Mouse (Mus musculus) heart, embryonic 14.5 days (tissue): Measurements from ENCODE around the gene Spdl1. TPM values are rescaled to one million over a fixed set of nuclear protein-coding genes. Genes with fewer than 3 reads are reported as not detected.

Experiments used
- ATAC-seq: fragments of 200-750 bp; cut with Nextera tagmentation; 2 replicates; pipeline ENCODE4 v1.8.0; 2017; ENCODE audit warnings: low read depth, moderate TSS enrichment; ENCODE audit not compliant: insufficient number of reproducible peaks, insufficient read depth, low FRiP score
- H3K27ac ChIP-seq, 2 experiments: fragments of 200-500 bp in 1 of 2; fragments of 300-500 bp in 1 of 2; sonication (generic) in 1 of 2; replicated peaks in 1 of 2; 2 replicates each; pipeline ENCODE4 v1.5.1; 2012 to 2014; ENCODE audit warnings: low read depth in 2 of 2, low read length in 2 of 2, control low read depth in 1 of 2, mild to moderate bottlenecking in 1 of 2, mixed read lengths in 1 of 2; ENCODE audit not compliant: control insufficient read depth in 1 of 2, insufficient read depth in 1 of 2
- H3K27me3 ChIP-seq: fragments of 300-500 bp; sonication (generic); 2 replicates; pipeline ENCODE4 v1.6.1; 2014; ENCODE audit warnings: mild to moderate bottlenecking, low read length, control low read depth; ENCODE audit not compliant: control insufficient read depth, insufficient read depth
- H3K36me3 ChIP-seq: fragments of 300-500 bp; sonication (generic); 2 replicates; pipeline ENCODE4 v1.6.1; 2014; ENCODE audit warnings: mild to moderate bottlenecking, control low read depth, low read length, mixed read lengths; ENCODE audit not compliant: control insufficient read depth, insufficient read depth
- H3K4me1 ChIP-seq, 2 experiments: fragments of 200-500 bp in 1 of 2; fragments of 300-500 bp in 1 of 2; sonication (generic) in 1 of 2; 2 replicates each; pipeline ENCODE4 v1.6.1; 2012 to 2014; ENCODE audit warnings: low read length in 2 of 2, control low read depth in 1 of 2, mixed read lengths in 1 of 2; ENCODE audit not compliant: control insufficient read depth in 2 of 2, insufficient read depth in 2 of 2
- H3K4me2 ChIP-seq: fragments of 300-500 bp; sonication (generic); 2 replicates; pipeline ENCODE4 v1.6.1; 2014; ENCODE audit warnings: mild to moderate bottlenecking, low read length
- H3K4me3 ChIP-seq, 2 experiments: fragments of 200-500 bp in 1 of 2; fragments of 300-500 bp in 1 of 2; sonication (generic) in 1 of 2; 2 replicates each; pipeline ENCODE4 v1.5.1; 2012 to 2014; ENCODE audit warnings: low read length in 2 of 2, mild to moderate bottlenecking in 2 of 2, control low read depth in 1 of 2, low read depth in 1 of 2, moderate library complexity in 1 of 2; ENCODE audit not compliant: control insufficient read depth in 1 of 2, insufficient read depth in 1 of 2
- H3K9ac ChIP-seq: fragments of 300-500 bp; sonication (generic); 2 replicates; pipeline ENCODE4 v1.6.1; 2014; ENCODE audit warnings: mild to moderate bottlenecking, low read length
- H3K9me3 ChIP-seq: fragments of 300-500 bp; sonication (generic); 2 replicates; pipeline ENCODE4 v1.6.1; 2016; ENCODE audit warnings: low read length, control low read depth; ENCODE audit not compliant: control insufficient read depth
- WGBS: fragments of 180-500 bp; shearing (Covaris S2); extraction: QIAGEN DNeasy Blood & Tissue Kit; methylation state at CpG from one replicate; pipeline ENCODE4 v1.1.7; 2014; 5-methylcytosine and 5-hydroxymethylcytosine counted together
- polyA plus RNA-seq: library from polyadenylated mRNA; unstranded; fragments of >200 nt; fragmentation: Nextera tagmentation; extraction: Ambion mirVana; gene quantifications from 2 replicates; pipeline ENCODE4 v1.2.1, GENCODE M21; 2014

The Spdl1 gene
- polyA plus RNA-seq, 1 experiment from 2014 or later: 13.1 TPM

GRCm38 (mm10) chr11:34771221-34771986, 62.0 kb downstream of the Spdl1 start:
- Histone ChIP-seq H3K27ac (no peak overlapping the region), H3K9me3 (no peaks in the 10 kb centered on the region), H3K27me3 (no peaks in the 10 kb centered on the region), H3K4me1 (no peaks in the 10 kb centered on the region), H3K4me3 (no peak overlapping the region), H3K4me2 (no peak overlapping the region), H3K9ac (no peak overlapping the region), H3K36me3 (no peaks in the 10 kb centered on the region)
- ATAC-seq: no peak; the same call in 1 of the 2 replicates
- WGBS: 54% methylated on average over 12 of the region's 12 CpGs

DNA sequence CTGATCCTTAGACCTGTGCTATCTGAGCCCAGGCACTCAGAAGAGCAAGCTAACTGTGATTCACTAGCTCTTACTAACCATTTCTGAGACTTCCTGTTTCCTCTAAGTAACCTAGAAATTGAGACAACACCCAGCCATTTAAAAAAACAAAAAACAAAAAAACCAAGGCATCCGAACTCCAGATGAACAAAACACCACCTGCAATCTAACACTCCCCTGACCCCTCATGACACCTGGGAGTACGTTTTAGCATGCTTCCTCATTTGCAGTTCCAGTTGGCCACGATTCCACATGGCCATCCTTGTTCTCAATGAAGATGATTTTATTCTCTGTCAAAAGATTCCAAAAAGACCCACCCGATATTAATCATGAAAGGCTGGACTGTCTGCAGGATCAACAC, 62.8 kb downstream of the Spdl1 start:
- no peak for ATAC-seq
- Histone ChIP-seq H3K27me3 (no peaks in the 10 kb centered on the region), H3K36me3 (no peaks in the 10 kb centered on the region), H3K4me3 (no peak overlapping the region), H3K4me2 (no peak overlapping the region), H3K9me3 (no peaks in the 10 kb centered on the region), H3K4me1 (no peaks in the 10 kb centered on the region), H3K9ac (no peak overlapping the region), H3K27ac (no peak overlapping the region)
- WGBS: 70% methylated on average over 4 of the region's 4 CpGs

DNA sequence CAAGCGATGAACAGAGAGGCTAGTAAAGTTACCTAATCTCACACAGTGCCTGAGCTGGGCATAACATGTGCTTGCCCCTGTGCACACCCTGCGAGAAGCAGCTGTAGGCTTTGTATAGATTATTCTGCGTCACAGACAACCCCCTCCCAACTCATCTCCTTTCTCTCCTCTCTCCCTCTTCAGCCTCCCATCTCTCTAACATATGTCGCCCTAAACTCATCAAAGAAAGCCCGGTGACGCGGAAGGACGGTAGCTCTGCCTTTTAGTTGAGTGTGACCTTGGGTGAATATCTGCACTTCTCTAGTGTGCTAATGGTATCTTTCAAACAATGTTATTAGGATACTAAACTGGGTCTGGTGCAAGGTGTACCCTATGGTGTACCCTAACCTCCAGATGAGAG, 63.5 kb downstream of the Spdl1 start:
- H3K9me3 ChIP-seq: no peaks in the 10 kb centered on the region
- no peaks in the 10 kb centered on the region for H3K36me3 ChIP-seq
- H3K27me3 ChIP-seq: no peaks in the 10 kb centered on the region
- ATAC-seq: no peak
- no peaks in the 10 kb centered on the region for H3K4me1 ChIP-seq
- no peak overlapping the region for H3K4me3 ChIP-seq
- H3K27ac ChIP-seq: no peak overlapping the region
- no peak overlapping the region for H3K9ac ChIP-seq
- WGBS: 89% methylated on average over 8 of the region's 8 CpGs
- no peak overlapping the region for H3K4me2 ChIP-seq

- no peak for ATAC-seq
- 78% methylated on average over 2 of the region's 2 CpGs for WGBS
- H3K27me3 ChIP-seq: no peaks in the 10 kb centered on the region
- H3K4me3 ChIP-seq: no peak overlapping the region
- no peaks in the 10 kb centered on the region for H3K9me3 ChIP-seq
- H3K27ac ChIP-seq: no peak overlapping the region
- H3K36me3 ChIP-seq: no peaks in the 10 kb centered on the region
- no peaks in the 10 kb centered on the region for H3K4me1 ChIP-seq
- H3K4me2 ChIP-seq: no peak overlapping the region
- no peak overlapping the region for H3K9ac ChIP-seq
Measured at GRCm38 (mm10) chr11:34769396-34769795, 64.0 kb downstream of the Spdl1 start.

DNA sequence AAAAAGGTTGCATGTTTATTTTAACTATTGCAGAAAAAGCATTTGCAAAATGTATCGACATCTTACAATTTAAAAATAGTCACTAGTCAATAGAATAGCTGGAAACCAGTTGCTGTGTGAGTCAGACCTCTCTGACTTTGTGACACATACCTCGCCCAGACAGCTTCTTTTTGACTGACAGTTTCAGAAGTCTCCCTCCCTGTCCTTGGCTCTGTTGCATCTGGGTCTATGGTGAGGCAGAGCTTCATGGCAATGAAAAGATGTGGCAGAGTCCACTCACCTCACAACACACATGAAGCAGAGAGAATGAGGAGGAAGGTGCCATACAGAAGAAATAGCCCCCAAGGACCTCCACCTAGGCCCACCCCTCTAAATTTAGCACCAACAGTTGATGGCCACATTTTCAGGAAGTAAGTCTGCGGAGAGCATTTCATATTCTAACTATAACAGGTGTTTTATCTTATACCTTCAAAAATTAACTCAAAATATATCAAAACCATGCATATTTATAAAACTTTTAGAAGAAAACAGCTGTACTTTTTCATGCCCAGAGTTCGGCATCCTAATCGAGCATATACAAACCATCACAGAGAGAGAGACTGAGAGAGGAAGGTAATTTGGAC, 69.6 kb downstream of the Spdl1 start:
- 68% methylated on average over 5 of the region's 5 CpGs for WGBS
- Histone ChIP-seq H3K9me3 (no peaks in the 10 kb centered on the region), H3K4me3 (no peak overlapping the region), H3K9ac (no peak overlapping the region), H3K4me2 (no peak overlapping the region), H3K36me3 (no peaks in the 10 kb centered on the region), H3K4me1 (no peaks in the 10 kb centered on the region), H3K27ac (no peak overlapping the region), H3K27me3 (no peaks in the 10 kb centered on the region)
- no peak for ATAC-seq

- ATAC-seq: no peak
- 89% methylated on average over 5 of the region's 5 CpGs for WGBS
- no peak overlapping the region for H3K9ac ChIP-seq
- no peaks in the 10 kb centered on the region for H3K36me3 ChIP-seq
- no peak overlapping the region for H3K4me3 ChIP-seq
- no peak overlapping the region for H3K4me2 ChIP-seq
- no peaks in the 10 kb centered on the region for H3K9me3 ChIP-seq
- H3K4me1 ChIP-seq: no peaks in the 10 kb centered on the region
- H3K27ac ChIP-seq: no peak overlapping the region
- no peaks in the 10 kb centered on the region for H3K27me3 ChIP-seq
Measured at GRCm38 (mm10) chr11:34762570-34763127, 70.8 kb downstream of the Spdl1 start.

DNA sequence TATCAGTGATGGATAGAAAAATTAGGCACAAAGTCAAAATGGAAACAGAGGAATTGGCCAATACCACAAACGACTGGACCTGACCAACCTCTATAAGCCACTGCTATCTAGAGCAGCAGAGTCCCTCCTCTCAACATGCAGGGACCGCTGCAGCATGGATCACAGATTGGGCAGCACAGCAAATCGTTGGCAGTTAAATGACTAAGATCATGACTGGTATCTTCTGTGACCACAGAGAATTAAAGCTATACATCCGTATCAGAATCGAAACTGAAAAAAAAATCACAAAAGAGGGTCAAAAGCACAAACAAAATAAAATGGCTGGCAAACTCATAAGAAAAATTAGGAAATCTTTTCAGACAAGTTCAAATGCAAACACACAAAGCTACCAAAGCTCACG, 71.3 kb downstream of the Spdl1 start:
- 78% methylated on average over 6 of the region's 6 CpGs for WGBS
- Histone ChIP-seq H3K36me3 (no peaks in the 10 kb centered on the region), H3K27me3 (no peaks in the 10 kb centered on the region), H3K9ac (no peak overlapping the region), H3K4me1 (no peaks in the 10 kb centered on the region), H3K9me3 (no peaks in the 10 kb centered on the region), H3K4me2 (no peak overlapping the region), H3K27ac (no peak overlapping the region), H3K4me3 (no peak overlapping the region)
- no peak for ATAC-seq
